Mouse (Mus musculus) spleen, adult 12 weeks (tissue): ENCODE data around the gene Dclk2.

Experiments used
- DNase-seq: peaks from one replicate; pipeline ENCODE4 v3.0.0; 2022; ENCODE audit warnings: low spot score

The Dclk2 gene

DNA sequence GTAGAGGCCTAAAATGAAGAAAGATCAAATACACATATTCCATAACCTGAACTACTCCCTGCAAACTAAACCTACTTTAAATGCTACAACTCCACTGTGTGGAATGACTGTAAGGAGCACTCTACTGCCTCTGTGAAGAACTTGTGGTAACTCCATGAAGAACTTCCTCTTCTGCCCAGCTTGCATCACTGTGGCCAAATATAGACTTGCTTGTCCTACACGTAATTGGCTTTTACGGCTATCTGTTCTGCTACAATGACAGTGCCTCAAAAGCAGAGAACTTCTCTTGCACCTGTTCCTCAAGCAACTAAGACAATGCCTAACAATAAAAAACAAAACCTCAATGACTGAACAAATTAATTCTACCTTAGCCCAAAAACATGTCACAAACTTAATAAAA, 26.2 kb downstream of the Dclk2 start:
- no peak for DNase-seq

DNA sequence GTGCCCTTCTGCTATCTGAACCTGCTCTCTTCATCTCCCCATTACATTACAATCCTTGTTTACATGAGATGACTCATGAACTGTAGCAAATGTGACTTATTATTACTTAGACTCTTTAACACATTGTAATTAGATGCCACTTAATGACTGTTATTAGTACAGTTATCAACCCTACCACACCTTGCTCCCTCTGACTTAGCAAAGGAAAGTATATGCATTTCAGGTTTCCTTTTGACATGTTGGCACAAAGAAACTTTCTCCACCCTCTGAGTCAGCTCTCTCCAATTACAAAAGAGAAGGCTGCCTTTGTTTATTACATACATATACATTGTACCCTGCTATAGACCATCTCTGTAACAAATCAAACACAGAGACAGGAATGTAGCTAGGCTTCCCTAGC, 33.1 kb downstream of the Dclk2 start:
- DNase-seq = no peak

DNA sequence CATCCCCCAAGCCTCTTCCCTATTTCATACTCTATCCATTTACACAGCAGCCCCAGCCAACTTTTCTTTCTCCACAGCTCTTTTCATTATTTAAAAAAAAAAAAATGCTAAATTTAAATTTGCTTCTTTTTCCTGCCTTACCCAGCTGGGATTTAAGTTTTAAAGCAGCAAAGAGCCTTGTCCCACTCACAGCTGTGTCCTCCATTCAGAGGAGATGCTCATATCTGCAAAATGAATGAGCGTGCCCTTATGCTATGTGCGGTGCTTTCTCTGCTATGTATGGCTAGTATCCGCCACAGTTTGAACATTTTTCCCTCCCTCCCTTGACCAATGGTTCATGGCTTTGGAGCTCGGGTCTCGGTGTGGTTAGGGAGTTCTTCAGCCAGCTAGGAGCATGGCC, 35.5 kb downstream of the Dclk2 start:
- DNase-seq = no peak

DNA sequence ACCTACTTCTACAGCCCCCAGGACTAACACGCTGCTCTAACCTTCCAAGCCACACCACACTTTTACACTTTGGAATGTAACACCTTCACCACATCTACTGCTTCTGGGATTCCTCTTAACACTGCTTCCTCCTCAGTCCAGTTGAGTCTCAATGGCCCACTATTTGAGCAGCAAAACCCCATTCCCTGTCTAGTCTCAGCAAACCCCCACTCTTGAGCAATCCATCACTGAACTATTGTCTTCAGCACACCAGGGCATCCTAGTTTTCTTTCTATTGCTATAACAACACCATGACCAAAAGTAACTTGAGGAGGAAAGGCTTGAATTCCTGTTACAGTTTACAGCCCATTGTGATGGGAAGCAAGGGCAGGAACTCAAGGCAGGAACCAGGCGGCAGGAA, 36.2 kb downstream of the Dclk2 start:
- DNase-seq = no peak

DNA sequence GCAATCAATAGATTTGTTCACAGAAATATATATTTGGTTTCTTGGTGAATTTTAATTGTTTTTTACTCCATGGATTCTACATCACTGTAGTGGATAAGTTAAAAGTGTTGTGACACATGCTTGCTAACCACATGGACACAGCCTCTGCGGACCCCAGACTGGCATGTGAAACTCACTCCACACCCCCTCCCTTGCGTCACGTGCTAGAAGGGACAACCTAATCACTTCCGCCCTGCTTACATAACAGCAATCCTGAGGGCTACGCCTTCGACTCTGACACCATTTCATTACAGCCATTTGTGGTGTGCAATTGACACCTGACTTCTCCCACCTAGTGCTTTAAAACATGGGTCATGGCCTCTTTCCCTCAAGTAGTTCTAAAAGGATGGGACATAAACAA, 36.7 kb downstream of the Dclk2 start:
- no peak for DNase-seq

DNA sequence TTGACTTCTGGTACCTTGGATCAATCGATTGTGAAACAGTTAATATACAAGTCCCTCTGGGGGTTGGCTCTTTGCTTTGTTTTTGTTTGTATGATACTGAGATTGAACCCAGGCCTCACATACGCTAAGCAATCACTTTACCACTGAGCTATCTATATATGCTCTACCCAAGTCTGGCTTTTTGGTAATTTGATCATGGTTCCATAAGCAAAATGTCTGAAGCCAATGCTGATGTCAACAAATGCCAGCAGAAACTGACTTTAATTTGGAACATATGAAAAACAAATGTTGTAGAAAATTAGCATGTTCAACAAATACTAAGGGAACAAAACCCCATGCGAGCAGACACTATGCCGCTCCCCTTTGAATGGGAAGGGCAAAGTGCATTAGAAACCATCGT, 44.7 kb downstream of the Dclk2 start:
- DNase-seq = no peak

DNA sequence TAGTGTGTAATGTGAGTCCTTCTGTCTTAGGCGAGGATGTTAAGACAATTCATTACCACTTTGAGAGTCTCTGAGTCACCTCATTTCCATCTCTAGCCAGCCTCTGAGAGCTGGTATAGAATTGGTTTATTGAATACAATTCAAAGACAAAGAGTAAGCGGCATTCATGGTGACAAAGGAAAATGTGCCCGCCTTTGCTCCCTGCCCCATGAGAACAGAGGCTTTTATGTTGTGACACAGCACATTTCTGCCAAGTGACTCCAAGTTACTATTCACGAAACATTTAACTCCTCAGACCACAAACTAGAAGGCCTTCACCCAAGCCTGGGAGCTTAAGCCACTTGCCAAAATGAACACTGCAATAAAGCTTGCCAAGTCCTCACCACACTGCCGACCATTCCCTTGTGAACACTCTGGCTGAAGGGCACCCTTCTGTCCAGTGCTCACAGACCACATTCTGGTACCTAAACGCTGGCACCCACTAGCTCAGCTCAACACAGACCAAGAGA, 47.5 kb downstream of the Dclk2 start:
- DNase-seq = no peak

DNA sequence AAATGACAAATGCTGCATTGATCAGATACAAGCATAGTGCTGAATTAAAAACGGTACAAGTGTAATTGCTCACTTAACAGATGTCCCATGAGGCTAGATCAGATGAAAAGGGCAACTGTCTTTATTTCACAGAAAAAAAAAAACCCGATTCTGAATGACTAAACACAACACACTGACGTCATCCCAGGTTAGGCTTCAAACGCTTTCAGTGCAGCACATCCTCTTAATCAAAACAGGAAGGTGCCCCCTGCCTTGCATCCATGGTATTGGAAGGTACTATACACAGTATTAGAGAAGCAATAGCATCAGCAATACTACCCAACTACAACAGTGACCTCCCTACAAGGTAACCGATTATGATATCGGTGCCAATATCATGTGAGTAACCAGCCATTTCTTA, 49.7 kb downstream of the Dclk2 start:
- no peak for DNase-seq

DNA sequence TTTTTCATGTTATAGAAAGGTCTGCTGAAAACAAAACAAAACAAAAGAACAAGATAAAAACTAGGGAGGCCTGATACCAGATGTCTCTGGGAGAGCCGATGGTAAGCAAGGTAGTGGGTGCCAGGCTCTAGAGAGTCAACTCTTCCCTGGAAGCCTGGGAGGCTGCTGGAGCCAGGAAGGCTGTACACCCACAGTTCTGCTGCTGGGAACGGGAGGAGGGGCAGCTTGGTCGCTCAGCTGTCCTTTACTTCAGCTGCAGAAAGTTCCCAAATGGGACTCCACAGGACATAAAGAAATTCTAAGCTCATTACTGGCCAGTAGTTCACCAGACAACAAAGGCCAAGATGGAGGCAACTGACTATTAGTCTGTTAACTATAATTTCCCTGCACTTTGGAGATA, 50.2 kb downstream of the Dclk2 start:
- no peak for DNase-seq

DNA sequence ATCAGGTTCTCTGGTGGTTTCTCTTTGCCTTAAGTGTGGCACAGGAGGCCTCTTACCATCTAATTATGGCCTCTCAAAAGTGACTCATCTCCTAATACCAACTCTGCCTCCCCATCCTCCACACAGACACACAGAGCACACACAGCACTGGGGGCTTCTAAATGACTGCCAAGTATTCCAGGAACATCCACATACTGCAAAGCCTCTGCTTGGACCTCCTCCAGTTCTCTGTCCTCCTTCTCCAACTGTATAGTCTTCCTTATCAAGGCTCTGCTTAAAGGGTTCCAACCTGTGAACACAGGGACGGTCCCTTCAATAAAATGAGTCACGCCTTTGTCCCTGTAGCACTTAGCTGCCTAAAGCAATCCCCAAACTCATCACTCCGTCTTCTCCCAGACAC, 51.9 kb downstream of the Dclk2 start:
- DNase-seq = no peak

DNA sequence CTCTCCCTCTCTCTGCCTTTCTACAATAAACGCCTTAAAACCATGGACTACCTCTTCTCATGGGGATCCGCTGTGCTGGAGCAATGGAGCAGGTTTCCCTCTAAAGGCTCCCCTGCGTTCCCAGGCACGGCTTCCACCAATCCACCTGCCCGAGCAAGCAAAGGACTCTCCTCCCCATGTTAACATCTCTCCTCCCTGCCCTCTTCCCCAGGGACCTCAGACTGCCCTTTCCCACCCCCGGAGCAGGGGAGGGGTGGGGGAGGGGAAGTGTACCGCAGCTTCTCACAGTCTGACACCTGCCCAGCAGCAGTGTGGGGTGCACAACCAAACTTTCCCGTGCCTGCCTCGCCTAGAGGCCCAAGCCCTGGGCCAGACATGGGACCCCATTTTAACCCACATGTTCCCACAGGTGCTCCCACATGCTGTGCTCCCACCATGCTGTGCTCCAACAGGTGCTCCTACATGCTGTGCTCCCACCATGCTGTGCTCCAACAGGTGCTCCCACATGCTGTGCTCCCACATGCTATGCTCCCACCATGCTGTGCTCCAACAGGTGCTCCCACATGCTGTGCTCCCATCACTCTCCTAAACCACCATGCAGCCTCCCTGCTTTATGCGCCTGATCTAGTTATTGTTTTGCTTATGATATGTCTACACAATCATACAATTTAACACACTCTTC, 57.2 kb downstream of the Dclk2 start:
- DNase-seq = no peak

DNA sequence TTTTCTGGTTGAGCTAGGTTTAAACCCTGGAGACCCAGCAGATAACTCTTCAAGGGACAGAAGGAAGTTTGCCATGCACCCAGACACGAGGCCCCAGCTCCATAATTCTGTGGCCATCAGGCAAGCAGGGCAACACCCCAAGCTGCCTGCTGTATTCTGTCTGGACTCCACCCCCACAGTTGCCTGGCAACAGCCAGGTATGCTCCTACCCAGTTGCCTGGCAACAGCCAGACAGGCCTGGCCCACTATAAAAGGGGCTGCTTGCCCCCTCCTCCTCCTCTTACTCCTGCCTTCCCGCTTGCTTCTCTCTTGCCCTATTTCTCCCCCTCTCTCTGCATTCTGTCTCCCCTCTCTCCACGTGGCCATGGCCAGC, 57.7 kb downstream of the Dclk2 start:
- DNase-seq = no peak

DNA sequence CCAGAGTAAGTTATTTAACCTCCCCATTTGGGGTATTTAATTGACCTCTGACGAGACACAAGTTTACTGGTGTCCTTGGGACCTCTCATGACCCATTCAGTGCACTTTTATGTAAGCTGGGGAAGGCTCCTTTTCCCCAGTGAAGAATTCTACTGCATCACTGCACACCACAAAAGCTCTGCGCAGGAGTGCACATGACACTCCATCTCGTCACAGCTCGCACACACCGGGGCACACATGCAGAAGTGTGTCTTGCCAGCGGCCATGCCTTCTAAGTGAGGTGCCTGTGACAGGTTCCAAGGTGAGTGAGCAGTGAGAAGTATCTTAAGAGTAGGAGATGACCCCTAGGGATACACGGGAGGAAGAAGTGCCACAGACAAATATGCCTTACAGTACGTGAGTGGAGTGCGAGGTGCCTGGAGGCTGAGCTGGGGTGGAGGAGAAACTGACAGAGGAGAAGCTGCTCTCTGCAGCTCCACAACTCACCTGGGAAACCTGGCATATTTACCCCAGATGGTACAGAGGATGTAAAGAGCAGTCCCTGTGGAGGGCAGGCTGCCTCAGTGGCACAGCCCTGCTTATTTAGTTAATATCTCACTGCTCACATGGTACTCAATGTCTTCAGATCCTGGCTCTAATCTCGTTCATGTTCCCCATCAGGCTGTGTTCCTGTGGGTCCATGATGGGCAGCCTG, 58.3 kb downstream of the Dclk2 start:
- no peak for DNase-seq

DNA sequence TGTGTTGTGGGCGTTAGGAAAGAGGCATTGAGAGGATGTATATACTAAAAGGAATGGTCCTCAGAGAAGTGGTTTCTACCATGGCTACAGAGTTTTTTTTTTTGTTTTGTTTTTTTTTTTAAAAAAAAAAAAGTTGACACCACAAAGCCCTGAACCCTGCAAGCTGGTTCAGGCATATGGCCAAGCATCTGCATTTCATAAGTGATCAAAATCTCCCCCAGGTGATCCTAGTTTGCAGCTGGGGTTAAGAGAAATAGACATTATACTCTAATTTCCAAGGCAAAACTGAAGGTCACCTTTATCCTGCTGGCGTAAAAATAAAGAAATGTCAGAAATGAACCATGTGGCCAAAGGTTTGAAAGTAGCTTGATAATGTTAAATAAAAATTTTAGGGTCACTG, 60.9 kb downstream of the Dclk2 start:
- DNase-seq = no peak

DNA sequence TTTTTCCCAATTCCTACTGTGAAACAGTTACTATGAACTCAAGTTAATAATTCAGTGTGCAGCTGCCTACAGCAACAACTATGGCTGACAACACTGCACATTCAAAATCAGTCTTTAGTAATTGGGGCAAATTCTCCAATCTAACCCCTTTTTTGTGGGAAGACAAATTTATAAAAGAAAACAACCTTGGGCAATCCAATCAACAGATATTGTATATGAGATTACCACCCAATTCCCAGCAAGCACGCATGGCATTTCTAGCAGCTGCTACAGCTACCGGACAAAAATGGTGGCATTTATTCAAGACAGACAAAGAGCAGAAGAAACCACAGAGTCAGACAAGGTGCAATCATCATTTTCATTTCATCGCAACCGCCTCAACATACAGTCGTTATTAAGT, 62.0 kb downstream of the Dclk2 start:
- no peak for DNase-seq

DNA sequence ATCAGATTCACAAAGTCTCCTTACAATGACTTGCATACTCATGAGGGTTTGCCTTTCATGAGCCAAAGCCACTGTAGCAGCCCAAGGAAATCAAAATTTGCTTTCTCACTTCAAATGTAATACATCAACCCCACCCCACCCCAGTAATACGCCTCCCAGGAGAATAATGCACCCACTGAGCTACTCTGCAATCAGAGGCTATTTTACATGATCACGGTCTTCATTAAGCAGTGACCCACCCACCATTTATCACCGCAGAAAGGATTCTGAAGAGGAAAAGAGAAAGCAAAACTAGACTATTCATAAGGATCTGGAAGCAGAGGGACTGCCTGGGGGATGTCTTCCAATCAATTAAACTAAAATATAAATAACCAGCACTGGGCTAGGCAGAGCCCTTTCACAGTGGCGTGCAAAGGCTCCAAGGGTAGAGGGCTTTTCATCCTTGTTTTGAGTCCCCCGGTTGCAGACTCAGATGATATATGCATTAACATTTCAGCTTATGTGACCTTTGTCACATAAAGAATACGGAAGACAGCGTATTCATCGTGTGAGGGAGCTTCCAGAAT, 62.7 kb downstream of the Dclk2 start:
- DNase-seq = no peak

DNA sequence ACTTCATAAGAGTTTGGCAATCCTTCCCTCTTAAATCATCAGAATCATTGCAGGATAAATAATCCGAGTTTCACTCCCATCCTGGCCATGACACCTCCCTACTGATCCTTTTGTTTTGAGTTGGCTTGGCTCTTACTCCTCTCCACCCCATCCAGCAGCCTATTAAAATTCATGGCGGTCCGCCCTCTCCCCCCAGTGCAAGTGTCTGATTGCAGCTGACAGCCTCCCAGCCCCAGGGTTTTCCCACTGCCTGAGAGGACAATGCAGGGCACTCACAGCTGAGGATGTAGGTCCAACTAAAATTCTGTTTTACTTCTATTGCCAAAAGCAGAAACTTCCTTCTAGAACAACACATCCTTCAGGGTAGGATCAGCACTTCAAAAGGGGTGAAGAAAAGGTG, 67.8 kb downstream of the Dclk2 start:
- no peak for DNase-seq

DNA sequence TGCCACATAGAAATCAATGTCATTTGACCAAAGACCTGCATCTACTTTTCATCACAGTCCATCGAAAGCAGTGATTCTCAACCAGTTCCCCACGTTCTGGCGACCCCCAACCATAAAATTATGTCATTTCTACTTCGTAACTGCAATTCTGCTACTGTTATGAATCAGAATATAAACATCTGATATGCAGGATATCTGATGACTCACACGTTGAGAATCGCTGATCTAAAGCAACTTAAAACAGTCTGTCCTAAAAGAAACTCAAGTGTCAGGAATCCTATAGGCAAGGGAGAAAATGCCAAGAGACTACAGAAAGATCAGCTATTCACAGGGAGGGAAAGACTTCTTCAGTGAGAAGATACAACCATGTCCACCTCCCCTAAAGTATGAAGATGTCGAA, 69.5 kb downstream of the Dclk2 start:
- DNase-seq = no peak

DNA sequence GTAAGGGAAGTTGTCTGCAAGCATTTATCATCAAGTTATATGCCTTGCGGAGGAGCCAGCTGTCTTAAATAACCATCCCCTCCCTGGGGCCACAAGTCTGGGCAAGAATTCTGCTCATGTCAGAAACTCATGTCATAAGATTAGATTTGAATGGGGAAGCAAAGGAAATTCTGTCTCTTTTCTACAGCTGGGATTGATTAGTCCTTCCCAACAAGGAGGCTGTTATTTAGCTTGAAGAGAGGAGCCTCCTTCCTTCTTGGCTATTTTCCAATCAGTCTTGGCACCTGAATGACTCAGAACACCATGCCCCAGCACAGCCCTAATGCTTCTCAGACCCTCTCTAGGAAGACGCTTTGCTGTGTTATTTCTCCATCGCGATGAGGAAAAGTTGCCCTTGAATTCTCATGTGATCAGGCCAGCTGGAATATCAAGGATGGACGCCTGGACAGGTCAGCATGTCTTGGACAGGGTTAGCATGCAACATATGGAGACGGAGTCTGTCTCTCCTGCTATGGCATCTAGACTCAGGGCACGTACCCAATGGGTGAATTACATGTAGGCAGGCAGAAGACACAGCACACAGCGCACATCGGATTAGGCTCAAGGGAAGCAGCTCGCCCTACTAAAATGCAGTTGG, 70.1 kb downstream of the Dclk2 start:
- no peak for DNase-seq

DNA sequence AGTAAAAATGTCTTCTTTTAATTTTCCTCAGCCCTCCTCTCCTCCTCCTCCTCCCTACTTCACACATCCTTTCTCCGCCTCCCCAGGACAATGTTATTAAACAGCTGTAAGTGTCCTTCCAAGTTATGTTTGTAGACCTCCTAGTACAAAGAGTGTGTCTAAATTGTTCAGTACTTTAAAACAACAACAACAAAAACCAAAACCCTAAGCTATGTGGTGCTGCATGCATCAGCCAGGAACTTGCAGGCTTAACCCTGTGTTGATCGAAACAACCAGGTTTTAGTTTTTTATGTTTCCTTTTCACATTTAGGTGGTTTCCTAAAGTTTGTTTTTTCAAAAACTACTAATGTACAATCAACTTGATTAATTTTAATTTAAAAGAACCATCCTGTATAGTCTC, 71.3 kb downstream of the Dclk2 start:
- DNase-seq = no peak

DNA sequence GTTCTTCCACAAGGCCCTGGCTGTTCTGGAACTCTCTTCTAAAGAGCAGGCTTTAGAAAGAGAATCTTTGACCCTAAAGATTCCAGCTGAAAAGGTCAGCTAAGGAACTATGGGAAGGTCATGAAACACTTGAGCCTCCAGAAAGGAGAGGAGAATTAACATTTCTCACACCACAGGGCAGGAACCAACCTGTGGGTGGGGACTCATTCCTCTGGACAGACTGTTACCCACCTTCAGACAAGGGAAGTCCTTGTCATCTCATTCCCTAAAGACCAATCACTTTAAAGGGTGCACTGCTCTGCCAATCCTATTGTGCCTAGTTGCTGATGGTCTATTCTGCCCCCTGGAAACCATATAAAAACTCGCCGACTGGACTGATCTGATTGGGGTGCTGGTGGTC, 73.1 kb downstream of the Dclk2 start:
- DNase-seq = no peak

DNA sequence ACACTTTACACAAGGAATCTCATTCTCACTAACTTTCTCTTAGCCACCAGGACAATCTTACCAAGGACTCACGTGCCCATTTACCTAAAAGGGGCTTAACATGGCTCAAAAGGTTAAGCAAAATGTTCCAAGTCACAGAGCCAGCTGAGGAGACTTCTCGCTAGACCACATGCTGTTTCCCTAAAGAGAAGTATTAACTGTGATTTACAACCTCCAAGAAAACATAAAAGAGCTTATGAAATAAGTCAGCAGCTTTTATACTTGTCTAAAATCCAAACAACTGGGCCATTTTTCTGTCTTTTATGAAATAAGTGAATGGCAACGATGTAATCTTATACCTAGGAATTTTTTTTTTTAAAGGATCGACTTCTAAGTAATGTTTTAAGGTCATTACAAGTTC, 74.6 kb downstream of the Dclk2 start:
- no peak for DNase-seq

DNA sequence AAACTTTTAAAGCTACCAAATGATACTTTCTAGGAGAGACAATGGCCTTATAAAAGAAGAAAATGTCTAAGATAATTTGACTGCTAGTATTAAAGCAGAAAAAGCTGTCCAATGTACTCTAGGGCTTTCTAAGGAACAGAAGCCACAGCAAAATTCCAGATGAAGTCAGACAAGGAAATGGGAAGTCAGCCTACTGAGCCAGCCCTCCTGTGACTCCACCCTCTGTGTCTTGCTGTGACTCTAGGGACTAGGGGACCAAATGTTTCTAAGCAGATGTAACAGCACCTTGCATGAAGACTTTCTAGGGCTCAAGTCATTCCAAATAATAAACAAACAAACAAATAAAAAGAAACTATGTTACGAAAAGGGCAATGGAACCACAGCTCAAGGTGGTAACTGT, 75.1 kb downstream of the Dclk2 start:
- DNase-seq = no peak
